ENCODE assay signal across 8 mouse cellular contexts in genomic region chr14:27066171-27066929, GRCm38 (mm10). TPM values are rescaled to one million over a fixed set of nuclear protein-coding genes. Genes with fewer than 3 reads are reported as not detected.
DNase-seq lines count a peak whose midpoint lies in the region; ATAC-seq lines count a peak whose summit lies in the region.

No protein-coding gene starts in this region.

- peak; percentile 43 for DNase-seq in gastrocnemius, postnatal 14 days
- no peak for DNase-seq in gastrocnemius, postnatal 36 days
- peak; percentile 63 for DNase-seq in midbrain, embryonic 14.5 days
- no peak for DNase-seq in ovary, postnatal 36 days (ENCODE audit: low spot score)
- DNase-seq in adrenal gland, postnatal 4 days (ENCODE audit: low spot score in 2 of 2): no peak

- no peaks in the 10 kb centered on the region for H3K9me3 ChIP-seq in forebrain, embryonic 16.5 days (ENCODE audit: control insufficient read depth, low read length)
- H3K9me3 ChIP-seq in intestine, embryonic 15.5 days: no peaks in the 10 kb centered on the region
- no peaks in the 10 kb centered on the region for H3K9me3 ChIP-seq in midbrain, embryonic 14.5 days (ENCODE audit: control insufficient read depth, low read length)

- peaks cover 23% of the 10 kb centered on the region for H3K4me1 ChIP-seq in forebrain, embryonic 16.5 days (replicated peaks; ENCODE audit: control insufficient read depth, insufficient read depth, low read length)
- peaks cover 41% of the 10 kb centered on the region for H3K4me1 ChIP-seq in intestine, embryonic 15.5 days (replicated peaks)
- H3K4me1 ChIP-seq in midbrain, embryonic 14.5 days (ENCODE audit: control insufficient read depth, insufficient read depth, low read length): peaks cover 38% of the 10 kb centered on the region

- H3K27ac ChIP-seq in forebrain, embryonic 16.5 days (ENCODE audit: low read length): no peak overlapping the region
- peak overlapping the region; percentile 71 for H3K27ac ChIP-seq in intestine, embryonic 15.5 days
- H3K27ac ChIP-seq in midbrain, embryonic 14.5 days (replicated peaks; ENCODE audit: low read depth, low read length): peak overlapping the region; percentile 46

- H3K36me3 ChIP-seq in forebrain, embryonic 16.5 days (ENCODE audit: control insufficient read depth, insufficient read depth): no peaks in the 10 kb centered on the region
- no peaks in the 10 kb centered on the region for H3K36me3 ChIP-seq in intestine, embryonic 15.5 days
- H3K36me3 ChIP-seq in midbrain, embryonic 14.5 days (ENCODE audit: control insufficient read depth, insufficient read depth, low read length): no peaks in the 10 kb centered on the region

- 0 out of 2 replicates have a peak, but pooled peaks have one; percentile 24 for ATAC-seq in forebrain, embryonic 16.5 days
- ATAC-seq in intestine, embryonic 15.5 days: peak; percentile 51; the same call in 1 of the 2 replicates
- peak; percentile 64; the same call in 1 of the 2 replicates for ATAC-seq in midbrain, embryonic 14.5 days (ENCODE audit: low FRiP score, low TSS enrichment)
- no peak for ATAC-seq in monocyte, adult 5-6 weeks (replicated peaks; ENCODE audit: insufficient number of reproducible peaks, low FRiP score, low TSS enrichment, poor library complexity, severe bottlenecking)

- intact Hi-C loops in gastrocnemius, postnatal 14 days (cut with DNase I; ENCODE audit: low total_unique reads): no loop called here
- intact Hi-C loops in gastrocnemius, postnatal 36 days (cut with DNase I): no loop called here

- H3K4me2 ChIP-seq in forebrain, embryonic 16.5 days (ENCODE audit: low read length): no peak overlapping the region
- H3K4me2 ChIP-seq in intestine, embryonic 15.5 days (replicated peaks): no peak overlapping the region; the same call in 1 of the 2 replicates
- peak overlapping the region; percentile 19; the same call in 1 of the 2 replicates for H3K4me2 ChIP-seq in midbrain, embryonic 14.5 days (ENCODE audit: low read length)

- WGBS in forebrain, embryonic 16.5 days: 9% methylated on average over 9 of the region's 9 CpGs
- WGBS in intestine, embryonic 15.5 days: 32% methylated on average over 9 of the region's 9 CpGs
- 9% methylated on average over 9 of the region's 9 CpGs for WGBS in midbrain, embryonic 14.5 days

- no peak overlapping the region for H3K4me3 ChIP-seq in forebrain, embryonic 16.5 days (replicated peaks; ENCODE audit: low read length)
- no peak overlapping the region for H3K4me3 ChIP-seq in intestine, embryonic 15.5 days (replicated peaks)
- H3K4me3 ChIP-seq in midbrain, embryonic 14.5 days (replicated peaks; ENCODE audit: low read depth, low read length): no peak overlapping the region

- H3K27me3 ChIP-seq in forebrain, embryonic 16.5 days (replicated peaks; ENCODE audit: control insufficient read depth, insufficient read depth, low read length): no peaks in the 10 kb centered on the region
- no peaks in the 10 kb centered on the region for H3K27me3 ChIP-seq in intestine, embryonic 15.5 days (replicated peaks)
- no peaks in the 10 kb centered on the region for H3K27me3 ChIP-seq in midbrain, embryonic 14.5 days (ENCODE audit: control insufficient read depth, insufficient read depth, low read length)

- H3K9ac ChIP-seq in forebrain, embryonic 16.5 days (replicated peaks; ENCODE audit: low read depth, low read length): no peak overlapping the region
- H3K9ac ChIP-seq in intestine, embryonic 15.5 days: no peak overlapping the region
- no peak overlapping the region for H3K9ac ChIP-seq in midbrain, embryonic 14.5 days (replicated peaks; ENCODE audit: low read length)

RNA-seq across cellular contexts. Expression of gene Il17rd, which starts 27.6 kb away (rescaled TPM):
- 1 to 10 TPM; 4.6 to 4.7 TPM for total RNA-seq in gastrocnemius, postnatal 14 days (2021)
- 1 to 10 TPM; 2.5 TPM for total RNA-seq in gastrocnemius, postnatal 36 days (2021)
- 1.5 and 1.9 TPM in 2 replicates for polyA plus RNA-seq in forebrain, embryonic 16.5 days (2015; fragmentation: Nextera tagmentation; extraction: Ambion mirVana)
- 1.9 and 2.4 TPM in 2 replicates for polyA plus RNA-seq in intestine, embryonic 15.5 days (2015; fragmentation: Nextera tagmentation; extraction: Ambion mirVana)
- polyA plus RNA-seq in midbrain, embryonic 14.5 days (2014; fragmentation: Nextera tagmentation; extraction: Ambion mirVana): 2.9 and 3.0 TPM in 2 replicates
- total RNA-seq in monocyte, adult 5-6 weeks (2017): 0.29 to 1.1 TPM (median 0.49 TPM) in 3 replicates
- total RNA-seq in adrenal gland, postnatal 4 days (2021): 10 to 100 TPM in 1 of 2 experiments, 1 to 10 TPM in 1; 7.1 to 10.1 TPM

RNA-seq across cellular contexts. Expression of gene Arhgef3, which starts 48.3 kb away (rescaled TPM):
- 10 to 100 TPM; 15.1 to 15.8 TPM for total RNA-seq in gastrocnemius, postnatal 14 days (2021)
- total RNA-seq in gastrocnemius, postnatal 36 days (2021): 10 to 100 TPM in 1 of 2 experiments, 1 to 10 TPM in 1; 8.7 to 10.1 TPM
- polyA plus RNA-seq in forebrain, embryonic 16.5 days (2015; fragmentation: Nextera tagmentation; extraction: Ambion mirVana): 5.1 and 5.4 TPM in 2 replicates
- polyA plus RNA-seq in intestine, embryonic 15.5 days (2015; fragmentation: Nextera tagmentation; extraction: Ambion mirVana): 12.7 and 13.9 TPM in 2 replicates
- polyA plus RNA-seq in midbrain, embryonic 14.5 days (2014; fragmentation: Nextera tagmentation; extraction: Ambion mirVana): 5.3 and 5.5 TPM in 2 replicates
- 243 to 292 TPM (median 261 TPM) in 3 replicates for total RNA-seq in monocyte, adult 5-6 weeks (2017)
- total RNA-seq in adrenal gland, postnatal 4 days (2021): 10 to 100 TPM; 55.8 to 56.3 TPM

Comparison
In these comparisons a context has a peak if more than half of its experiments do, and no peak if none do; other contexts are left out.
1. DNase-seq: peak in gastrocnemius, postnatal 14 days (single experiment) and midbrain, embryonic 14.5 days (single experiment); none in gastrocnemius, postnatal 36 days (0 of 2), ovary, postnatal 36 days (single experiment) and adrenal gland, postnatal 4 days (0 of 2).